Mouse (Mus musculus) CD4-positive helper T cell, adult 2 months (primary cell): ENCODE data around the gene Kcnc3.

Experiments used
- DNase-seq: peaks from one replicate; pipeline ENCODE4 v3.0.0-alpha.2; 2012; ENCODE audit warnings: low read depth, missing footprints, low spot score

Kcnc3 gene

GRCm38 (mm10) chr7:44596996-44597538 lies 6.6 kb downstream of the Kcnc3 start:
- DNase-seq: no peak

- DNase-seq: no peak
Measured at GRCm38 (mm10) chr7:44597666-44598065, 7.2 kb downstream of the Kcnc3 start.

DNA sequence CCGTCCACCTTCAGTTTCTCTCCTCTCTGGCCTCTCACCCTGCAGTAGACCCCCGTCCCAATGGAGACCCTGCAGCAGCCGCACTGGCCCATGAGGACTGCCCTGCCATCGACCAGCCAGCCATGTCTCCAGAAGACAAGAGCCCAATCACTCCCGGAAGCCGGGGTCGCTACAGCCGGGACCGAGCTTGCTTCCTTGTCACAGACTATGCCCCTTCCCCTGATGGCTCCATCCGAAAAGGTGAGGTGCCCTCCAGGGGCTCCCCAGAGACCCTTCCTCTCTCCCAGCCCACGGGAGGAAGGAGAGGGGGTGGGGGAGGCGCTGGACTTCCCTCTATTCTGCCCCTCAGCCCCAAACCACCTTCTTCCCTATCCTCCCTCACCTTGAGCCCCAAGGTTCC lies 7.9 kb downstream of the Kcnc3 start:
- no peak for DNase-seq

GRCm38 (mm10) chr7:44600691-44601262 lies 10.3 kb downstream of the Kcnc3 start:
- no peak for DNase-seq

- no peak for DNase-seq
Measured at GRCm38 (mm10) chr7:44601646-44602045, 11.2 kb downstream of the Kcnc3 start.

- no peak for DNase-seq
Measured at GRCm38 (mm10) chr7:44602443-44602842, 12.0 kb downstream of the Kcnc3 start.

GRCm38 (mm10) chr7:44603186-44603855 lies 12.9 kb downstream of the Kcnc3 start:
- DNase-seq: no peak

DNA sequence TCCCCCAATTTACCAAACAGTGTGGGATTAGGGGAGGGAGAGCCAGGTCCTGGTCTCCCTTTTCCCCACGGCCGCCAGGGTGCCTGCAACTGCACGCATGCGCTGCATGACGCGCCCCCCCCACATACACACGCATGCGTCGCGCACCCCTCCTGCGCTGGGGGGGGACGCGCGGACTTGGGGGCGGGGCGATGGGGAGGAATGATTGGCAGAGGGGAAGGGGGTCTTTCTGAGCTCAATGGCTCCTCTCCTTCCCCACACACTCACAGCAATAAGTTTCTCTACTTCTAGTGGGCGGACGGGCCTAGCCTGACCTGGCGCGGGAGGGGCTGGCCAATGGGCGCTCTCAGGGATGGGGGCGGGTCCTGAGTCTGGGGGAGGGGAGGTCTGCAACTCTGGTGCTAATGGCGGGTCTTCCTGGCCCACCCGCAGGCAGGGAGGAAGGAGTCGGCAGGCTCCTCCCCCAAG lies 13.7 kb downstream of the Kcnc3 start:
- DNase-seq: no peak

DNA sequence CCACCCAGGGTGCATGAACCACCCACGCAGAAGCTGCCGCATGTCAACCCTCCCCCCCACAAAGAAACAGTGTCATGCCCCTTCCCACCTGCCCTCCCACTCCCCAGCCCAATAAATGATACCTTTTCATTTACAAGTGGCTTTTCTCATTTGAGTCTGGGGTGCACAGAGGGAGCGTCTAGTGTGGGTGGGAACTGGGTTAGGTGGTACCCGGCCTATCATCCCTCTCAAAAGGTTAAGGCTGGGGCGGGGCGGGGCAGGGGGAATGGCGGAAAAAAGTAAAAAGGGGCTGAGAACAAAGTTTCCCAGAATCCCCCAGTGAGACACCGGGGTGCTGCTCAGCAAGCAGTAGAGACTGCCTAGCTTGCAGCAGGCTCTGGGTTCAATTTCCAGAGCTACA lies 14.2 kb downstream of the Kcnc3 start:
- DNase-seq: no peak

GRCm38 (mm10) chr7:44605436-44605835 lies 15.0 kb downstream of the Kcnc3 start:
- DNase-seq: no peak

DNA sequence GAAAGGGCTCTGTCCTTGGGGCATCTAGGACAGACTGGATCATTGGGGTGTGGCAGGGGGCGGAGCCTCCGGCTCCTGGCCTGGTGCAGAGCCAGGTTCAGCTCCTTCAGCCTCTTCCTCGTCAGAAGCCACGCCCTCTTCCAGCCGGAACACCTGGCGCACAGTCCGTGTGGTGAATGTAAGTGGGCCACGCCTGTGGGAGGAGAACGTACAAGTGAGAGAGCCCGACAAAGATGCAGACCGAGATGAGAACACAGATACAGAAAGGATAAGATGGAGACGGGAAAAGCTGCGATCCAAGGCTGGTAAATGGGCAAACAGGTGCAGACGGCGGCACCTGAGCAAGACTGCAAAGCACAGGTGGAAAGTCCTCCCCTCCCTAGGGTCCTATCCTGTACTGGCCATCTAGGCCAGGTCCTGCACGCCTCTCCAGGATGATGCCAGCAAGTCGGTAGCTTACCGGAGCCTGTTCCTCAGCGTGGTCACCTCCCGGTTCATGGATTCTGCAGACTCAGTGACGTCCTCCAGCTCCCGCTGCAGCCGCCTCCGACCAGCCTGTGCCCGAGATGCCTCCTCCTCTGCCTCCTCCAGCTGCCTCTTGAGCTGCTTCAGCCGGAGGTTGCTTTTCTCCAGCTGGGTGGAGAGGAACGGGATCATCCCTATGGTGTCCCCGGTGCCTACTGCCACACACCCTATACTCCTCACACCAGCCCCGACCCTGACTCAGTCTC lies 15.9 kb downstream of the Kcnc3 start:
- no peak for DNase-seq

GRCm38 (mm10) chr7:44612192-44612591 lies 21.7 kb downstream of the Kcnc3 start:
- no peak for DNase-seq

GRCm38 (mm10) chr7:44614041-44614688 lies 23.7 kb downstream of the Kcnc3 start:
- DNase-seq: no peak

DNA sequence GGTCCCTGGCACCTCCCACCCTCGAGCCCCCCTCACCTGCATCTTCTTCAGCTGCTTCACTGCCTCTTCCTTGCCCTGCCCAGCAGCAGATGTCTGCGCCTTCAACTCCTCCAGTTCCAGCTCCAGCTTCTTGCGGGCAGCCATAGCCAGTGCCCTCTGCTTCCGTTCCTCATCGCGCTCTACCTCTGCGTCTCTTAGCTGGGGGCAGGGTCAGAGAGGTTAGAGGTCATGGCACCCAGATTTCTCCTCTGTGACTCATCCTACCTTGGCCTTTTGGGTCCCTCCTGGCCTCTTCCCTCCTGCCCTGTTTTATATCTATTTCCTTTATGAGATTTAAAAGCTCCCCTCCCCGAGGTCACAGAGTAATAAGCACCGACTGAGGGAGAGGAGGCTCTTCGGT lies 24.8 kb downstream of the Kcnc3 start:
- DNase-seq: no peak

DNA sequence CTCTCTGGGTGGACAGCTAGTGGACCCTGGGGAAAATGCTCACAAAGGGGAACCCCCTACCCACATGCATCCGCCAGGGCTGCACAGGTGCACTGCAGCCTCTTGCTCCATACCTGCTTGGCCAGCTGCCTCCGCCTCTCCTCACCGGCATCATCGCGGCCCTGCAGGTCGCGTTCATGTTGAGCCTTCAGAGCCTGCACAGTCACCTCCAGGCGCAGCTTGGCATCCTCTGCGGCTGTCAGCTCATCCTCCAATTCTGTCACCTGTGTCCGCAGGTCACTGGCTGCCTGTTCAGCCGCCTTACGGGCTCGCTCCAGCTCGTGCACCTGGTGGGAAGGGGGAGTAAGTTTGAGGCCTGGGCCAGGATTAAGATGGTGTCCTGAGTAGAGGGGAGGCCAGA lies 25.5 kb downstream of the Kcnc3 start:
- DNase-seq: no peak

GRCm38 (mm10) chr7:44617059-44617458 lies 26.6 kb downstream of the Kcnc3 start:
- DNase-seq: no peak

- DNase-seq: no peak
Measured at GRCm38 (mm10) chr7:44623714-44624542, 33.5 kb downstream of the Kcnc3 start.

- no peak for DNase-seq
Measured at GRCm38 (mm10) chr7:44624543-44624826, 34.0 kb downstream of the Kcnc3 start.

DNA sequence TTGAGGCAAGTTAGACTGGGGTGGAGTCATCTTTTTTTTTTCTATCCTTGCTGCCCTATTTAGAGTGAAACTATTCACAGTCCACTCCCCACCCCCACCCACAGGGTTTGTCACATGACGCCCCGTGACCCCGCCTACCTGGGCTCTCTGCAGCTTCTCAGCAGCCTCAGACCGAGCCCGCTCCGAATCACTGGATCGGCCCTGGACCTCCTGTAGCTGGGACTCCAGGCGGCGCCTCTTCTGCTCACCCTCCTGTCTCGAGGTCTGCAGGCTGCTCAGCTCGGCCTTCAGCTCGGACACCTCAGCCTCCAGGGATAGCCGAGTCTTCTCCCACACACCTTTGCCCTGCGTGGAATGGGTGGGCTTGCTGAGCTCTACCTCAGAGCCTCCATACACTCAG lies 34.4 kb downstream of the Kcnc3 start:
- DNase-seq: no peak

- no peak for DNase-seq
Measured at GRCm38 (mm10) chr7:44625241-44626067, 35.0 kb downstream of the Kcnc3 start.

DNA sequence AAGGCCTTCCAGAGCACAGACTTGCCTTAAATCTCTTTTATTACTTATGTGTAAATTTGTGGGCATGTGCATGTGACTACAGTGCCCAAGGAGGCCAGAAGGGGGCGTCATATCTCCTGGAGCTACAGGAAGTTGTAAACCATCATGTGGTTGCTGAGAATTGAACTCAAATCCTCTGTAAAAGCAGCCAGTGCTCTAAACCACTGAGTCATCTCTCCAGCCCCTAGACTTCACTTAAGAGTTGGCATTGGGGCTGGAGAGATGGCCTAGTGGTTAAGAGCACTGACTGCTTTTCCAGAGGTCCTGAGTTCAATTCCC lies 35.6 kb downstream of the Kcnc3 start:
- DNase-seq: no peak
